Mouse (Mus musculus): ENCODE data around the gene Lnx2. TPM values are rescaled to one million over a fixed set of nuclear protein-coding genes. Genes with fewer than 3 reads are reported as not detected.
A peak's percentile ranks its signal among the peaks of the same experiment; 100 is the strongest.

Gene Lnx2
- total and polyA plus RNA-seq, 3 experiments = 20.3 to 30.1 (median 22.9) TPM

DNA sequence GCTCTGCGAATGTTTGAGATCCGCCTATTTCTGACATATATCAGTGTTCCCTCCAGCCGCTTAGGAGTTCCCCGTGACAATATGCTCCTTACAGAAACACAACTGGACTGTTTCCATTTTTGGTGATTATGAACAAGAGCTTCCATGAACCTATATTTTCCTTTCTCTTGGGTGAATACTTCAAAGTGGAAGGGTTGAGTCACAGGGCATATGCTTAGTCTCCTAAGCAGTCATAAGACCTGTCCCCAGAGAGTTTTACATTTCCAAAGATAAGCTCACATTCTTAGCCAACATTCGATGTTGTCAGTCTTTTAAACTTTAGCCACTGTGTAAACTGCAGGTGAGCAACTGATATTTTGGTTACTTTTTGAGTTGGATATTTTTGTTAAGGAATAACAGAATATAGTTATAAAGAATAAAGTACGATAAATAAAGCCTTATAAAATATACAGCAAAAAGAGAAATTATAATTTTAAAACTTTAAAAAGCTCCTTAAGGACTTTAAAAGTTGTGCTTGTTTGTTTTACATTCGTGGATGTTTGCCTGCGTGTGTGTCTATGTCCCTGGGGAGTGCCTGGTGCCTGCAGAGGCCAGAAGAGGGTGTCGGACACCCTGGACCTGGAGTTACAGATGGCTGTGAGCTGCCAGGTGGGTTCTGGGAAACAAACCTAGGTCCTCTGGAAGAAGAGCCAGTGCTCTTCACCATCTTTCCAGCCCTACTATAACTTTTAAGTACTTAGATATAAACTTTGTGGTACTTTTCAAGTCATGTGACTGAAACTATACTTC is 18.6 kb downstream of the Lnx2 start (continued):
- TF ChIP-seq ZKSCAN1 (IDR thresholded peaks at IDR 0.05; ENCODE audit: borderline replicate concordance, low read depth, low read length) (no peak), TCF12 (IDR thresholded peaks at IDR 0.05; ENCODE audit: low read depth, low read length) (peak; percentile 90), MAFK (IDR thresholded peaks at IDR 0.05; ENCODE audit: insufficient replicate concordance, low read length) (peak; percentile 93), MAX (IDR thresholded peaks at IDR 0.05; ENCODE audit: low read length) (peak; percentile 80), RCOR1 (conservative IDR thresholded peaks at IDR 0.05; ENCODE audit: low read depth, low read length) (peak; percentile 86), CHD1 (IDR thresholded peaks at IDR 0.05; ENCODE audit: low read depth, low read length) (peak; percentile 77; the same call in 1 of the 2 replicates), UBTF (IDR thresholded peaks at IDR 0.05; ENCODE audit: low read depth, low read length) (no peak), USF1 (IDR thresholded peaks at IDR 0.05; ENCODE audit: low read depth, low read length) (no peak), POLR2A (IDR thresholded peaks at IDR 0.05; ENCODE audit: low read depth, low read length) (no peak), BHLHE40 (IDR thresholded peaks at IDR 0.05; ENCODE audit: low read depth, low read length) (peak; percentile 92), MEF2A (IDR thresholded peaks at IDR 0.05; ENCODE audit: borderline replicate concordance, low read depth, low read length) (peak; percentile 99), ZC3H11A (IDR thresholded peaks at IDR 0.05; ENCODE audit: low read depth, low read length) (no peak), IRF4 (IDR thresholded peaks at IDR 0.05; ENCODE audit: low read depth, low read length) (peak; percentile 88), JUN (IDR thresholded peaks at IDR 0.05; ENCODE audit: insufficient read depth, low read depth, low read length) (peak; percentile 99), SIN3A (IDR thresholded peaks at IDR 0.05; ENCODE audit: low read length) (peak; percentile 91), CTCF (conservative IDR thresholded peaks at IDR 0.05 in 1 of 2, IDR thresholded peaks at IDR 0.05 in 1 of 2; ENCODE audit: low read depth in 2 of 2, low read length in 2 of 2) (0 out of 4 replicates have a peak, but pooled peaks of 1 of the 2 experiments have one; percentile 28), USF2 (conservative IDR thresholded peaks at IDR 0.05; ENCODE audit: low read depth, low read length) (no peak)

DNA sequence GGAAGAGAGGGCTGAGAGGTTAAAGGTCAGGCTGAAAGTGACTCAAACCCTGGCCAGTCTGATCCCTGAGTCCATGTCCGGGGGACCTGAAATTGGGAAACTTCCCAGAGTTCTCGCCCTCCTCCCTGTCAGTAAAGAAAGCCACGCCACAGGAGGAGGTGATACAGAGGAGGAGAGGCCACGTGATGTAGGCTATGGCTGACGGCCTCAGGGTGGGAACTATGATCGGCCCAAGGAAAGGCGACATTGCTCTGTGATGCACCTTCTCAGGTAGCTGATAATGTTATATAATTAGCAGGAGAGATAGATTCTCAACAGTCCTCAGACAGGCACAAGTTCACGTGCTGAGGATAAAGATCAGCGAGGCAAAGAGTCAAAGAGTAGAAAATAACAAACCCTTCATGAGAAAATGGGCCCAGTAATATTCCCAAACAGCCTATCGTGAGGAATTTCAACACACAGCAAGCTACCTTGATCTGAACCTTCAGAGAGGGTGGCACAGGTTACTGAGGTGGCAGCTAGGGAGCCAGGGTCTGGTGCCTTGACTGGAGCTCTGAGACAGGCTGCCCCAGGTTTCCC is 19.6 kb downstream of the Lnx2 start:
- in situ Hi-C loops (cut with MboI; ENCODE audit: low pct_ligation_motif_present, low pct_unique_long_range_greater_than_20kb, low sequenced_read_pairs) (no loop called here), dilution Hi-C loops (cut with MboI; ENCODE audit: extremely low pct_ligation_motif_present, extremely low pct_unique_long_range_greater_than_20kb, low sequenced_read_pairs) (no loop called here)
- Histone ChIP-seq H3K27me3 (replicated peaks) (no peaks in the 10 kb centered on the region), H3K36me3 (replicated peaks in 1 of 2; ENCODE audit: control insufficient read depth in 1 of 2, insufficient read depth in 1 of 2, low read length in 1 of 2) (peaks cover 0 to 3% of the 10 kb centered on the region in 2 experiments), H3K4me2 (ENCODE audit: insufficient read depth, low read depth, poor library complexity, severe bottlenecking) (peak overlapping the region; percentile 81), H3K9me3 (replicated peaks; ENCODE audit: low read length) (no peaks in the 10 kb centered on the region), H3K4me1 (ENCODE audit: control insufficient read depth in 1 of 2, insufficient read depth in 2 of 2) (peaks cover 6 to 70% of the 10 kb centered on the region in 2 experiments; a peak in 3 of 4 replicates), H3K9ac (ENCODE audit: insufficient read depth, low read depth) (peak overlapping the region; percentile 85), H3K4me3 (replicated peaks in 1 of 3; ENCODE audit: low read depth in 2 of 3, low read length in 2 of 3, poor library complexity in 1 of 3) (peak overlapping the region; percentile 22 to 46 (median 41)), H3K27ac (ENCODE audit: insufficient read depth, low read depth) (peak overlapping the region; percentile 93), H3K79me2 (replicated peaks; ENCODE audit: control insufficient read depth, extremely low read depth, insufficient read depth, poor library complexity, severe bottlenecking) (peaks cover 80% of the 10 kb centered on the region)
- TF ChIP-seq TCF12 (IDR thresholded peaks at IDR 0.05; ENCODE audit: low read depth, low read length) (peak; percentile 31; the same call in 1 of the 2 replicates), KAT2A (IDR thresholded peaks at IDR 0.05; ENCODE audit: insufficient replicate concordance, low read length) (no peak), BHLHE40 (IDR thresholded peaks at IDR 0.05; ENCODE audit: low read depth, low read length) (peak; percentile 58), MXI1 (IDR thresholded peaks at IDR 0.05; ENCODE audit: low read depth, low read length) (peak; percentile 65), MYC (IDR thresholded peaks at IDR 0.05; ENCODE audit: low read depth, low read length) (peak; percentile 73), RCOR1 (conservative IDR thresholded peaks at IDR 0.05; ENCODE audit: low read depth, low read length) (no peak), POLR2A (IDR thresholded peaks at IDR 0.05; ENCODE audit: low read depth, low read length) (peak; percentile 35), USF1 (IDR thresholded peaks at IDR 0.05; ENCODE audit: low read depth, low read length) (peak; percentile 78), USF2 (conservative IDR thresholded peaks at IDR 0.05; ENCODE audit: low read depth, low read length) (peak; percentile 62), PAX5 (IDR thresholded peaks at IDR 0.05; ENCODE audit: low read length) (no peak), MAX (IDR thresholded peaks at IDR 0.05; ENCODE audit: low read length) (peak; percentile 86)
- DNase-seq (ENCODE audit: extremely low read depth) = no peak
